Mouse (Mus musculus) activated CD4-positive, CD25-positive, alpha-beta regulatory T cell, adult 9 weeks (primary cell): ENCODE data around the gene Barhl1. TPM values are rescaled to one million over a fixed set of nuclear protein-coding genes. Genes with fewer than 3 reads are reported as not detected.

Source experiments
- polyA plus RNA-seq: library from polyadenylated mRNA; unstranded; fragments of 100-300 nt; shearing (Covaris generic); gene quantifications from one replicate; pipeline ENCODE4 v1.2.1, GENCODE M21; 2017

Gene Barhl1
- polyA plus RNA-seq, result not detected

DNA sequence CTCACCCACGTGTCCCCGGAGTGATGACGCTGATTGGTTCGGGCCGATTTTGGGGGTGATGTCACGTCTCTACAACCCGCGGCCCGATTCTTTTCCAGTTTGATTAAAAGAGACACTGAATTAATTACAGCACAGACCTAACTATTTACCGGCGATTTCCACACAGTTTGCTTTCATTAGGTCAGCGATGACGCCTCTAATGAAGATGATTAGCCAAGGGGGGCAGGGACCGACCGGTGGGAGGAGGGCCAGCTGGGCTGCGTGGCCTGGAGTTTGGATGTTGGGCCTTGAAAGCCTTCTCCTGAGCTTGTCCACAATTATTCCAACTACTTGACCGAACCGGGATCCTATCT, at the start of gene Barhl1:
Gene Barhl1 (minus strand): TSS at position 156 of the 353 bp plus-strand sequence.

Other genes with a start within 250 kb of the Barhl1 start
- gene Spaca9, start 216.9 kb downstream of the Barhl1 start, polyA plus RNA-seq, result not detected
- not detected for gene Ak8, start 216.5 kb downstream of the Barhl1 start, polyA plus RNA-seq
- gene Gtf3c4, start 76.3 kb downstream of the Barhl1 start, polyA plus RNA-seq, result 13.6 TPM
- gene Ddx31, start 76.3 kb downstream of the Barhl1 start, polyA plus RNA-seq, result 25.7 TPM
- 1.6 TPM for gene Cfap77, start 138.4 kb upstream of the Barhl1 start, polyA plus RNA-seq
- gene Ttf1, start 143.6 kb upstream of the Barhl1 start, polyA plus RNA-seq, result 29.8 TPM
- gene Setx, start 207.5 kb upstream of the Barhl1 start, polyA plus RNA-seq, result 41.8 TPM